Mouse (Mus musculus) inflammation-experienced regulatory T-cells (primary cell): ENCODE measurements around the gene Krt20. TPM values are rescaled to one million over a fixed set of nuclear protein-coding genes. Genes with fewer than 3 reads are reported as not detected.

Source experiments
- polyA plus RNA-seq, 2 experiments: library from polyadenylated mRNA; unstranded; fragments of 100-300 nt; shearing (Covaris generic); gene quantifications; one replicate each; pipeline ENCODE4 v1.2.1; 2017

Gene Krt20
- polyA plus RNA-seq: under 1 TPM in 1 of 2 experiments, not detected in 1; 0.15 TPM

DNA sequence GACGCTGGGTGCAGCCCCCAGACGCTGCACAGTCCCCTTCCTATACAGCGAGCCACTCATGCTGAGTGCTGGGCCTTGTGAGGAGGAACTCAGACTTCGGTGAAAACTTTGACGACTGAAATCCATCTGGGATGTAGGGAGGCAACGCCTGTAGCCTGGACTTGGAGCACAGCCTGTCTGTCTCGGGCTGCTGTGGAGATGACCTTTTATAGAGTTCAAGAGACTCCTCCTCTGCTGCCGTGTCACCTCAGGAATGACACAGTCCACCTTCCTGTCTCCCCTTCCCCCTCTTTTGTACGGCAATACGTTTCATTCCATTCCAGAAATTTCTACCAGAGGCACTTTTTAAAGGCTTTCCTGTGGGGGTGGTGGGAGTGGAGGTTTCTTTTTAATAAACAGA lies at the start of gene Krt20:
TSS of gene Krt20 (minus strand) at position 179 of the 400 bp plus-strand sequence.

DNA sequence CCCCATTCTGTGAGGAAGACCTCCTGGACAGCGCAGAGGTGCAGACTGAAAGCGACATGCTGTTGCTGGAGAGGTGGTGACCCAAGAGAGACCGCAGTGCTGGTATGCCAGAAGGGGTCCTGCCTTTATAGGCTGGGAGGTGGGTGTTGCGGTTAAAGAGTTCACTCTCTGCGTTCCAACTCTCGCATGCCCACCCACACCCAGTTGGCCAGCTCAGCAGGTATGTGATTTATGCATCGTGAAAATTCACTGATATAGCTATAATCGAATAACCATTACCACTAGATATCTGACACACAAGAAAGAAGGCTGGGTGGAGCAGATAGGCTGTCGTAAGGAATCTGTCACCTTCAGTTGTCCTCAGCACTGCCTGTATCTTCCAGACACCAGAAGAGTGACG lies 15.8 kb downstream of the Krt20 start, which contains the start of gene Krt12:
TSS of gene Krt12 (minus strand) at position 101 of the 400 bp plus-strand sequence.

DNA sequence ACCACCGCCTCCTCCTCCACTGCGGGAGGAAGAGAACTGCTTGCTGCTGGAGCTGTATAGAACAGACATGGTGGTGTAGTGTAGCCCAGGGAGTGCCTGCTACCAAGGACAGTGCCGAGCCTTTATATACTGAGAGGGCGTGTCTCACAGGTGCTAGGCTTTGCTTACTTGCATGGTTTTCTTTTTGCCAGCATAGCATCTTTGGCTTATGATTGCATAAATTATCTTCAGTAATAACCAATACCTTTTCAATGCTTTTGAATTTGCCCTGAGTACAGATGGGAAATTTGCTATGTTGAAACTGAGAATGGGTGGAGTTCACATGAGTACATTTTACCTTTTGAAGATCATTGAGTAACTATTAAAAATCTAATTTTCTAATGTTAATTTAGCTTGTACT lies 48.7 kb downstream of the Krt20 start, which contains the start of gene Krt10:
TSS of gene Krt10 (minus strand) at position 101 of the 400 bp plus-strand sequence.

Other genes starting within 250 kb of the Krt20 start
- 100 to 1,000 TPM; 155 to 167 TPM for gene Smarce1, start 207.1 kb downstream of the Krt20 start, polyA plus RNA-seq
- 1 to 10 TPM; 1.5 to 1.9 TPM for gene Krt222, start 194.1 kb downstream of the Krt20 start, polyA plus RNA-seq
- under 1 TPM; 0.14 to 0.15 TPM for gene Krt24, start 152.9 kb downstream of the Krt20 start, polyA plus RNA-seq
- under 1 TPM; 0.11 to 0.92 TPM for gene Krt25, start 115.2 kb downstream of the Krt20 start, polyA plus RNA-seq
- under 1 TPM in 1 of 2 experiments, not detected in 1; 0.77 TPM for gene Krt26, start 100.2 kb downstream of the Krt20 start, polyA plus RNA-seq
- gene Krt27, start 87.0 kb downstream of the Krt20 start, polyA plus RNA-seq: under 1 TPM in 1 of 2 experiments, not detected in 1; 0.48 TPM
- under 1 TPM in 1 of 2 experiments, not detected in 1; 0.18 TPM for gene Krt28, start 63.2 kb downstream of the Krt20 start, polyA plus RNA-seq
- gene Krt10, start 48.8 kb downstream of the Krt20 start, polyA plus RNA-seq: 10 to 100 TPM; 13.0 to 18.0 TPM
- under 1 TPM in 1 of 2 experiments, not detected in 1; 0.22 TPM for gene Krt12, start 15.9 kb downstream of the Krt20 start, polyA plus RNA-seq
- gene Krt23, start 55.0 kb upstream of the Krt20 start, polyA plus RNA-seq: under 1 TPM; 0.71 to 0.82 TPM
- gene Krt39, start 83.2 kb upstream of the Krt20 start, polyA plus RNA-seq: not detected
- not detected for gene Krt40, start 105.0 kb upstream of the Krt20 start, polyA plus RNA-seq
- not detected for gene Krtap3-3, start 112.7 kb upstream of the Krt20 start, polyA plus RNA-seq
- 1 to 10 TPM in 1 of 2 experiments, not detected in 1; 3.5 TPM for gene Krtap3-2, start 118.7 kb upstream of the Krt20 start, polyA plus RNA-seq
- under 1 TPM in 1 of 2 experiments, not detected in 1; 0.60 TPM for gene Gm11939, start 121.3 kb upstream of the Krt20 start, polyA plus RNA-seq
- not detected for gene Krtap3-1, start 128.5 kb upstream of the Krt20 start, polyA plus RNA-seq
- gene Krtap1-5, start 142.9 kb upstream of the Krt20 start, polyA plus RNA-seq: under 1 TPM in 1 of 2 experiments, not detected in 1; 0.55 TPM
- 1 to 10 TPM in 1 of 2 experiments, under 1 TPM in 1; 0.61 to 1.2 TPM for gene Krtap1-4, start 145.5 kb upstream of the Krt20 start, polyA plus RNA-seq
- gene Krtap1-3, start 153.2 kb upstream of the Krt20 start, polyA plus RNA-seq: not detected
- under 1 TPM in 1 of 2 experiments, not detected in 1; 0.31 TPM for gene Krtap9-3, start 160.0 kb upstream of the Krt20 start, polyA plus RNA-seq
- not detected for gene Gm11938, start 165.2 kb upstream of the Krt20 start, polyA plus RNA-seq
- not detected for gene Gm11937, start 172.0 kb upstream of the Krt20 start, polyA plus RNA-seq
- not detected for gene Krtap2-4, start 176.7 kb upstream of the Krt20 start, polyA plus RNA-seq
- not detected for gene Gm11562, start 182.3 kb upstream of the Krt20 start, polyA plus RNA-seq
- gene Krtap4-1, start 190.1 kb upstream of the Krt20 start, polyA plus RNA-seq: under 1 TPM in 1 of 2 experiments, not detected in 1; 0.20 TPM
- not detected for gene Krtap4-2, start 196.9 kb upstream of the Krt20 start, polyA plus RNA-seq
- gene Krtap4-7, start 205.9 kb upstream of the Krt20 start, polyA plus RNA-seq: under 1 TPM in 1 of 2 experiments, not detected in 1; 0.16 TPM
- gene Gm11555, start 212.1 kb upstream of the Krt20 start, polyA plus RNA-seq: not detected
- gene Gm11563, start 220.8 kb upstream of the Krt20 start, polyA plus RNA-seq: not detected
- not detected for gene Krtap4-6, start 227.8 kb upstream of the Krt20 start, polyA plus RNA-seq